Mouse (Mus musculus) testis, postnatal 10 days (tissue): ENCODE measurements at regions not wholly inside any gene's neighbourhood (a gene's known extent, or its start where the extent isn't known, plus 50 kb on each side); places are given as distances from the start of the nearest gene placed in this dataset.

ENCODE experiments used
- DNase-seq: peaks from one replicate; pipeline ENCODE4 v3.0.0; 2021; ENCODE audit warnings: low spot score

DNA sequence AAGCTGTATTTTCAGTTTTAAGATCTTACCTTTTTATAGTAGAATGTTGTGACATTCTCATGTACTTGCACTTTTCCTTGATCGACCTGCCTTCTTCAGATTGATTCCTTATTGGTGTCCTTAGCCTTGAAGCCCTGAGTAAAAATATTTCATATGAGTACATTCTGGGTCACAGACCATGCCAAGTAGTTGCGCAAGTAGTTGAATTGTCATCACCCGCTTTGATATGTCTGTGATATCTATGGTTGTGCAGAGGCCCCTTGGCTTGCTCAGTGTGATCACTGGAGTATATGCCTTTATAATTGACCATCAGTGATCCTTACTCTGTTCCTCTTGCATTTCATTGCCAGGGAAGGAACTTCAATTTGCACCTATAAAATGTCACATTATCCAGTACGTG, 131.1 kb upstream of the Reg3g start:
- DNase-seq = no peak

DNA sequence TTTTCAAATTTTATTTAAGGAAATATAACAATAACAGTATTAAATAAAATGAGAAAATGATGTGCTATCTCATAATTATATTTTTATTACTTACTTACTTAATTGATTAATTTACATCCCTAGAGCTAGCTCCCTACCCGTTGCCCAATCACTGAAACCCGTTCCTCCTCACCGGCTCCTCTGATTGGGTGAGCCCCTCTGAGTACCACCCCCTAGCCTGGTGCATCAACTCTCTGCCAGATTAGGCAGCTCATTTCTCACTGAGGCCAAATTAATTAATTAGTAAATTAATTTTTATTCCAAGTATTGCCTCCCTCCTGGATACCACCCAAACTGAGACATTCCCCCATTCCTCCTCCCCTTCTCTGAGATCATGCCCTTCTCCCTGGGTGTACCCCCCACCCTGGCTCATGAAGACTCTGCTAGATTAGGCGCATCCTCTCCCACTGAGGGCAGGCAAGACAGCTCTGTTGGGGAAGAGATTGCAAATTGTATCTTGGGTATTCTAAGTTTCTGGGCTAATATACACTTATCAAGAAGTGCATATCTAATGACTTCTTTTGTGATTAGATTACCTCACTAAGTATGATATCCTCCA, 101.4 kb upstream of the Reg3g start:
- DNase-seq = no peak

DNA sequence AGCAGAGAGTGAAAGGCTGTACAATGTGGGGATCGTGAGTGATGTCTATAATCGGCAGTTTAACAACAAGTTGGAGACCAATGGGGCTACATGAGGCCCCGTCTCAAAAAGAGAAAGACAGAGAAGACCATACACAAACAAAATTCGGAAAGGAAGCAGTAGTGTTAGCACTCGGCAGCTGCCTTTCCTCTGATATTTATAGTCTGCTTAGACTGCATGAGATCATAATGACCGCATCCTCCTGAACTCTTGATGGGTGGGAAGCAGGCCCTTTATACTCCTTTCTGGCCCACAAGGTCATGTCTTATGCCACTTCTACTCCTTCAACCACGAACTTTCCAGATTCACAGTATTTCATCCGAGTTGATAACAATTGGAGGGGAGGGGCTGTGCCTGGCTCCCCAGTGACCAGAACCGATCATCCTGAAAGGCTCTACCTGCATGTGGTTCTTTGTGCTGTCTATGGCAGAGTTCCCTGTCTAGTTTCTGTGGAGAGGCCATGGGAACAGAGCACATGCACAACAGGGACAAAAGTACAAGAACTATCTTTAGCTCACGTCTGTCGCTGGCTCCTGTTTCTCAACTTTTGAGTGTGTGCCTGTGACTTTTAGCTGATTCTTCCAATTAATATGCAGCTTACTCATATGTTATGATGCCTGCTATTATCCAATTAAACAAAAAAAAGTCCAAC, 84.5 kb upstream of the Reg3g start:
- DNase-seq = no peak

DNA sequence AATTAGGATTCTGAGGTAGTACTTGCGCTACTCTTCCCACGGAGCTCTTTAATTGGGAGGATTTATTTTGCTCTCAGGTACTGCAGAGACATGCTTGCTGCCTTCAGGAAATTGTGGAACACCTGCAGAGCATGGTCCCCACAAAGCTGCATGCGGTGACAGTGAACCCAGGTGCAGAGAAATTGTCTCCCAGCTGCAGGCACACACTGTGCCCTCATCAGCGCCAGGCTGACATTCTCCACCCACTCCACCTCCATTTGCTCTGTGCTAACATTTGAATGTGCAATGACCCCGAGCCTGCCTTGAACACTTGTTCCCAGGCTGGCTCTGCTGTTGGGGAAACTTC, 83.7 kb upstream of the Reg3g start:
- no peak for DNase-seq

DNA sequence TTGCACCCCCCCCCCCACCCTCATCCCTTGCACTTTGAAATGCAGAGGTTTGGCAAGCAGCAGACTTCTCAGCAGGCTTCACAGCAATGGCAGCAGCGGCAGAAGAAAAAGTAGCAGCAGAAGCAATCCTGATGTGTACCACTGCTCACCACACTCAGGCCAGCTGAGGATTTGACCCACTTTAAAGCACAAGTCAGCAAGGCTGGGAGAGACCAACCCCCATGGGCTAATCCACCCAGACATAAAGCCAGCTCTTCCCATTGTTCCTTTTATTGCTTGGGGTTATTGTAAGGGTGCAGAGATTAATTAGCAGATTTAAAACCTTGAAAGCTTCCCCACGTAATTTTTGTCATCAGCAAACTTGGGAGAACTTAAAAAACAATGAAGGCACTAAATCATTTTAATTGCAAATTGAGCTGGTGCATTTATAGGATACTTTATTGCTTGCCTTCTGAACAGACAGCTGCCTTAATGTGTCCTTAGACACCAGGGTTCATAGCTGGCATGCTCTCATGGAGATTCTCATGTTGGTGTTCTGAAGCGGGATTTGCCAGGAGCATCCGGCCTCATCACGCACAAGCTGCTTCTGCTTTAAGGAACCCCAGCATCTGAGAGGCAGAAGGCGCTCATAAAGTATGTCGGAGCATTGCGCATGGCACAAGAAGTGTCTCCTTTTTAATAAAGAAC, 83.1 kb upstream of the Reg3g start:
- no peak for DNase-seq

DNA sequence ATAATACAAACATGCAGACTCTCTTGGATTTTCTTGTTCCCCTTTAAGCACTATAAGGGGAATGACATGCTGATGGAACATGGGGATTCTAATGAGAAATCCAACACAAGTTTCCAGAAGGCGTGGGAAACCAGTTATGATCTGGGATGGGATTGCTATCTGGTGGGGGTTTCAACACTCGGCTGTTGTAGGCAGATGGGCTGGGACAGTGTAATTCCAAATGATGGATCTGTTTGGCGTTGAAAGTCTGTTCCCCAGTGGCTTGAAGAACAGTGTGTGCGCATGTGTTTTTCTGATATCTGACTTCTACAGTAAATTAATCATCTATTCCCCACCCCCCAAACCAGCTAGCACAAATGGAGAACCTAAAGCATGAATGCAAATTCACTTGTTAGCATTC, 79.8 kb upstream of the Reg3g start:
- DNase-seq = no peak

DNA sequence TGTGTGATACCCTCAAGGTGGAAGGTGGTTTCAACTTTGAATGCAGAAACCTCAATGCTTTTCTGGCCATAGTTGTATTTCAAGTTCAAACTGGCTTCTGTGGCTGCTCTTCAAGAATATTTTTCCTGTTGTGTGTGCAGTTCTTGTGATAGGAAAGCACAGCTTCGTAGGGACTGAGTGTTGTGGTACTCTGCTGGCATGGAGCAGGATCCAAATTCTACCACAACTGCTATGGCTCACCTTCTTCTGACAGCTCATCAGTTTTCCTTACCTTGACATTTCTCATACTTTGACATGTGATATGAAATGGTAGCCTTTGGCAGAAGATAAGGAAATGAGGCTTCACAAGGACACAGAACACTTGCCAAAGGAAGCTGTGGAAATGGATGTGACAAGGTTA, 79.0 kb upstream of the Reg3g start:
- no peak for DNase-seq

DNA sequence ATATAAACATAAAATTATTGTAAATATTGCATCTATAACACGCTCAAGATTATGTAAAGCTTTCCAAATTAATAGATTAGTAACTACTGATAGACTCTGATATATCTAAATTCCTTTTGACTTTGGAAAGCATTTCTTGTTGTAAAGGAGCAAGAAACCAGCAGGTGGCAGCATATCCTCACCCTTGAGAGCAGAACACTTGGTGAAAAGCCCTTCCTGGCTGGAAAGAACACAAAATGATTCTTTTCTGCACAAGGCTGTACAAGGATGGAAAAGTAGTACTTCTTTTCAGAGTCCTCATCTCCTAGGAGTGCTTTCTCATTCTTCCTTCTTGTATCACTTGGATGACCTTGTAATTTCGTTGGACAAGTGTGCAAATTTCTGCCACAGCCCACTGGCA, 75.6 kb upstream of the Reg3g start:
- DNase-seq = peak; percentile 77

DNA sequence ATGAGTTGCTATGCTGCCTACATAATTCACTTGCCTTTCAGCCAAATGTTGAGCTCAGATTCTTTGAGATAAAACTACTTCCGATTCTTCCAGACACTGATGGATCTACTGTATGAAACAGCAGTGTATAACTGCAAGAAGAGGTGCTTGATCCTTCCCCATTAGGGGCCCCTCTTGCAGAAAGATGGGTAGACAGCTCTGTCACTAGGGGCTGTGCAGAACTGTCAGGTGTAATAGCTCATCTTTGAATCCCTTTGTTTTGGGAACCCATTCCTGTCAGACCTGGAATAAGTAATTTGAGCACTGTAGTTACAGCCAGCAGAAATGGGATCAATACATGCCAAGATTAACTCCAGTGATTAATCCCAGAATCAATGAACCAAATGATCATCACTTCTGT, 68.8 kb upstream of the Reg3g start:
- DNase-seq = no peak

DNA sequence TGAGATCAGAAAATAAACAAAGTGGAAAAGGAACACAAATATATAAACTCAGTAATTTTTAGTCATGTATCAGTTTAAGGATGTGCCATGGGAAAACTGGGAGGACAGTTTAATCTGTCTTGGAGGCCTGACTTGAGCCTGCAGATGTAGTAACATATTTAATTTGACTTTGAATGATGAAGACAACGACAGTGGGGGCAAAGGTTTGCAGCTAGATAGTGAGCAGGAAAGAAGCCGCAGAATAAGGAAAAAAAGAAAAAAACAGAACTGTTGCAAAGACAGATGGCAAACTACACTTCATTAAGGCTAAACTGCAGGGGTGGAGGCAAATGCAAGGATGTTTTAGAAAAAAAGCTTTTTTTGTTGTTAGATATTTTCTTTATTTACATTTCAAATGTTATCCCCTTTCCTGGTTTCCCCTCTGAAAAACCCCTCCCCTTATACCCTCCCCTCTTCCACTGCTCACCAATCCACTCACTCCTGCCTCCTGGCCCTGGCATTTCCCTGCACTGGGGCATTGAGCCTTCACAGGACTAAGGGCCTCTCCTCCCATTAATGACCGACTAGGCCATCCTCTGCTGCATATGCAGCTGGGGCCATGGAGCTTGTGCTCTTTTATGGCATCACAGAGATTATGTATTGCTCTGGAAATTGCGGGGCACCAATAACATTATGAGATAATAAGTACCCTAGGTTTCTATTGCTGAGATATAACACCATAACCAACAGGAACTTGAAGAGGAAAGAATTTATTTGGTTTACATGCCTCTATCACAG, 58.5 kb upstream of the Reg3g start:
- no peak for DNase-seq
